Mouse (Mus musculus) embryonic fibroblast, embryonic 13.5 days (primary cell): ENCODE measurements around the gene Il20rb. TPM values are rescaled to one million over a fixed set of nuclear protein-coding genes. Genes with fewer than 3 reads are reported as not detected.
A peak's percentile ranks its signal among the peaks of the same experiment; 100 is the strongest.

Experiments used
- H3K27ac ChIP-seq: 2 replicates; pipeline ENCODE4 v1.5.1; 2012; ENCODE audit warnings: low read length, control low read depth, inconsistent platforms; ENCODE audit not compliant: insufficient read depth
- H3K4me1 ChIP-seq: 2 replicates; pipeline ENCODE4 v1.6.1; 2011; ENCODE audit warnings: low read length; ENCODE audit not compliant: control insufficient read depth, insufficient read depth
- H3K4me3 ChIP-seq: 2 replicates; pipeline ENCODE4 v1.5.1; 2011; ENCODE audit warnings: mild to moderate bottlenecking, control low read depth, low read length; ENCODE audit not compliant: insufficient read depth
- CTCF ChIP-seq: IDR thresholded peaks from 2 replicates; pipeline ENCODE4 v1.5.1; 2011; ENCODE audit warnings: mild to moderate bottlenecking, control low read depth, low read length, moderate library complexity, borderline replicate concordance; ENCODE audit not compliant: insufficient read depth
- POLR2A ChIP-seq: IDR thresholded peaks from 2 replicates; pipeline ENCODE4 v1.6.1; 2011; ENCODE audit warnings: low read depth, mild to moderate bottlenecking, control low read depth, low read length, moderate library complexity
- polyA plus RNA-seq: library from polyadenylated mRNA; stranded (reverse); fragments of >200 nt; gene quantifications from 2 replicates; pipeline ENCODE4 v1.2.4, GENCODE M21; 2011; ENCODE audit warnings: low read depth; ENCODE audit not compliant: missing spikeins, insufficient read length

Gene Il20rb
- polyA plus RNA-seq = 1.5 and 1.9 TPM in 2 replicates

DNA sequence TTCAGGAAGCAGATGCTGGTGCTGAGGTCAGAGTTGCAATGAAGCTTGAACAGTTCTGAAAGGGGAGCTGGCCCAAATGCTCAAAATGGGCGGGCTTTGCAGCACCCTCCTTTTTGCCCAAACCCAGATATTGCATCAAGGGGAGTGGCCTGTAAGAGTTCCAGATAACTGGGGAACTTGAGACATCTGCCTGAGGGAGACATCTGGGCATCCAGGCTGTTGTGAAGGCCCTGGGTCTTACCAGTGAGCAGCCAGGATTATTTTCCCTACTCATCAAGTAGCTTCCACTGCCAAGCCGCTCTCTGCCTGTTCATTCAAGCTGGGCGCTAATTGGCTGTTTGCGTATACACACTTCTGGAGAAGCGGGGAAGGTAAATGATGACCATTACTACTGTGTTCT lies at the start of gene Il20rb:
Gene Il20rb, minus strand, starts transcription at position 358 of the 400 bp plus-strand sequence.
- H3K27ac ChIP-seq = 0 out of 2 replicates have a peak within 1 kb of the TSS, but pooled peaks have one; percentile 82
- TF ChIP-seq POLR2A (no peak), CTCF (no peak)
- 0 out of 2 replicates have a peak, but pooled peaks cover 7% of the 10 kb centered on the region for H3K4me1 ChIP-seq
- no peak within 1 kb of the TSS for H3K4me3 ChIP-seq

DNA sequence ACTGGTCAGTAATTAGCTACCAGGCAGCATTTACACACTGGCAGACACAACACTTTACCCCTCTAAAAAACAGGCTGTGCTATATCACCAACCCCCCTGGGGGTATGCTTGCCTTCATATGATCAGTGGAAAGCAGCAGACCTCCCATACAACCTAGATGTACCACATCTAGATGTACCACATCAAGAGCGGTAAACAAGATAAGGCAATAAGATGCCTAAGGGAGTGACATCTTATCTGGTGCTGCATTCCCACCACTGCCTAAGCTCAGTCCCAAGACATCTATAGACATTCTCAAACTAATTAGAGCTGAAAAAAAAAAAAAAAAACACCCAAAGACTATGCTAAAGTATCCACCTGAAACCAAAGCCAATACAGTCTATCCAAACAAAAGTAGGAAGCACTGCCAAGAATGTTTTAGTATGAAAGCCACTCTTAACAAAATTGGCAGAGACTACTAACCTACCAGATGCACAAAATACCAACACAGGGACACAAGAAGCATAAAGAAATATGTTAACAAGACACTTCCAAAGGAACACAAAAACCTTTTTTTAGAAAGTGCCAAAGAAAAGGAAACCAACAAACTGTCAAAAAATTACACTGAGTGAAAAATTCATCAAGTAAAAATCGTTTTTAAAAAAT lies 49.2 kb upstream of the Il20rb start:
- TF ChIP-seq CTCF (no peak), POLR2A (no peak)
- H3K4me3 ChIP-seq = no peak overlapping the region
- peaks cover 2% of the 10 kb centered on the region; the same call in 1 of the 2 replicates for H3K4me1 ChIP-seq
- H3K27ac ChIP-seq = no peak overlapping the region; the same call in 1 of the 2 replicates

DNA sequence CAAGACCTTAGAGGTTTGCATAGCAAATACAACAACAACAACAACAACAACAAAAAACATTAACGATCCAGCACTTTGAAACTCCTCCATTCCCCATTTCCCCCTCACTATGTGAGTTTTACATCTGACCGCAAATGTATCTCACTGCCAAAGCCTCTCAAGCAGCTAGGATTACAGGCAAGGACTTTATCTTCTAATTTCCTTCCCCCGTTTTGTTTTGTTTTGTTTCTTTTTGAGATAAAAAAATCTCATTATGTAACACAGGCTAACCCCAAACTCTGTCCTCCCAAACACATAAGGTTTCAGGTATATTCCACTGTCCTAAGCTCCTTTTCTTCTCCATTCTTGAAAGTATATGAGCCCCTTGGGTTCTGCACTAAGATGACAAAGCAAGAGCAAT lies 48.1 kb upstream of the Il20rb start:
- TF ChIP-seq CTCF (no peak), POLR2A (no peak)
- H3K4me3 ChIP-seq = no peak overlapping the region
- peaks cover 5% of the 10 kb centered on the region; the same call in 1 of the 2 replicates for H3K4me1 ChIP-seq
- no peak overlapping the region for H3K27ac ChIP-seq

DNA sequence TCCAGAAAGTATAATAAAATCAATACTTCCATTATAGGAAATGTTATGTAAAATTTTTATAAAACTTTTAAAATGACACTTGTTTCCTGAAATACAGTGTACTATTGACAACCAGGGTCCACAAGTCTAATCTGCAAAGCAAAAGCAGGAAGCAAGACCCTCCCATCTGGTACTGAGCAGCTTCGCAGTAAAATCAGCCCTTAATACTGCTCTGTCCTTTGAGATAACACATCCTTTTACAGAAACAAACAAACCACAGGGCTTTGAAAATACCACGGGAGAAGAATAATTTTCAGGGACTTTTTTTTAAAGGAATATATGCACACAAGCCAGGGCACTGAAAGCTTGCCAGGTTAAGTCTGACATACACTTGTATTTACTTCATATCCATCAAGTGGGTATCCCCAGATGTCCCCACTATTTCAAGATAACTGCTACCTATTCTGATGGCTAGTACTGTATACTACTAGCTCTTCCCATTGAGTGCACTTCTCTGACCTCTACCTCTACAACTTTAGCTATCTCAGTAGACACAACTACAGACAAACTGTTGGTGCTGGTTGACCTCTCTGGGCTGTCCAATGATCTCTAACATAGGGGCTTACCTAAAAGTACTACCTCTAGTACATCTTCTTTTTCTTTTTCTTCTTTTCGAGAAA lies 46.4 kb upstream of the Il20rb start:
- TF ChIP-seq POLR2A (no peak), CTCF (no peak)
- Histone ChIP-seq H3K27ac (no peak overlapping the region), H3K4me1 (peaks cover 5% of the 10 kb centered on the region; the same call in 1 of the 2 replicates), H3K4me3 (no peak overlapping the region)

DNA sequence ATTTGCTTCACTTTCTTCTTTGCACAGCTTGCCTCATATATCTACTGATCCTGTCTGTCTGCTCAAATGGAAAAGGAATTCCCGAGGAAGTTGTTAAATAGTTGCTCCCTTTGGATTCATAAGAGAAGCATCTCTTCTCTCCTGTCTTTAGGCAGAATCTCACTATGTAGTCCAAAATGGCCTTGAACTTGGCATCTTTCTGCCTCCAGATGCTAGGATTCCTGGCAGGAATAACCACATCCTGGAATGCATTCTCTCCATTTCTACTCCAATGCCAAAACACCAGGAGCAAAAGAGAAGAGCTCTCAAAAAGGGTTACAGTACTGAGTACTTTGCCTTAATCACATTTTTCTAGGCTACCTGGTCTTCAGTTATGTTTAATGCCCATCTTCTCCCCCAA lies 44.7 kb upstream of the Il20rb start:
- peaks cover 5% of the 10 kb centered on the region; the same call in 1 of the 2 replicates for H3K4me1 ChIP-seq
- no peak overlapping the region for H3K27ac ChIP-seq
- TF ChIP-seq CTCF (no peak), POLR2A (no peak)
- H3K4me3 ChIP-seq = no peak overlapping the region

DNA sequence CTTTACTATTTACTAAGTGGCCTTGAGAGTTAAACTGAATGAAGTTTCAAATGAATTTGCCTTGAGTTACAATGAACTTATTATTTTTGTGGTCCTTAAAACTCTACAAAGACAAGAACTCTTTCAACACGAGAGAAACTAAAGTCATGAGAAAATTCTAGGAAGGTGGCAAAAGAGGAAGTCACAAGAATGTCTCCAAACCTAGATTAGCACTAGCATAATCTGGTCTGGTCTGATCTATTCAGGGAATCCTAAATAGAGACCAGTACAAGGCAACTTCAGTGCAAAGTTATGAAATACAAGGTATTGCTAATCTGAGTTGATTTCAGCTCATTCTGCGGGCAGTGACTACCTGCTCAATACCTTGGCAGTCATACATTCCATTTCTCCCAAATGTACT lies 38.6 kb upstream of the Il20rb start:
- no peak overlapping the region for H3K27ac ChIP-seq
- 0 out of 2 replicates have a peak, but pooled peaks cover 6% of the 10 kb centered on the region for H3K4me1 ChIP-seq
- H3K4me3 ChIP-seq = no peak overlapping the region
- TF ChIP-seq CTCF (no peak), POLR2A (no peak)

DNA sequence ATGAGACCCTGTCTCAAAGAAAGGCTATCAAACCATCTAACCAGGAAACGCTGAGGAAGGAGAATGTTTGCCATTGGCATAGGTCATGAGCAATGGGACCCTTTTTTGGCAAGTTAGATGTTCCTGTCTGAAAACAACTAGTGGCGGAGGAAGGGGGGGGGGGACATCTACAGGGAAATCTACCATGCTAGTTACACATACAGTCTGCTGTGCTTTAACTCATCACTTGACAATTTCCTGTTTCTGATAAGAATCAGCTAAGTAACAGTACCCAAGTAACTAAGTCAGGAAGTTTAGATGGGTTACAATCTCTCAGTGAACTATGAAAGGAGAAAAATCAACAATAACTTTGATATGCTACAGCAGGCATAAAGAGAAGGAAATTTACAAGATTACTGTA lies 35.4 kb upstream of the Il20rb start:
- Histone ChIP-seq H3K4me1 (0 out of 2 replicates have a peak, but pooled peaks cover 3% of the 10 kb centered on the region), H3K4me3 (no peak overlapping the region), H3K27ac (no peak overlapping the region)
- TF ChIP-seq POLR2A (no peak), CTCF (no peak)

DNA sequence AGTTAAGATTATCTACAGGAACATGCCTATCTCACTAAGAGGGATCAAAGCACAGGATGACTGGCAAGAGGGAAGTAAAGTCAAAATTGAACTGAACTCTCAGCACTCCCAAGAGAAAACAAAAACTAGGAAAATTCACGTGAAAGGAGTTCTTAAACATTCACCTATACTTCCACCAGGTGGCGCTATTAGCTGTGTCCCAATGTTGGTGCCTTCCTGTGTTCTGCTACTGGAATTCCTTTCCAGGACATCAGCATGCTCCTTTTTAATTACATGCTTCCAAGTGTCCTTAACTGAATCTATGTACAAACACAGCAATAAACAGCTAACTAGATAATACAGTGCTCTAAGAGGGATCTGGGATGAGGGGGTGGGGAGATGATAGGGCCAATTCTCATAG lies 34.0 kb upstream of the Il20rb start:
- H3K4me1 ChIP-seq = no peaks in the 10 kb centered on the region
- H3K4me3 ChIP-seq = no peak overlapping the region
- H3K27ac ChIP-seq = no peak overlapping the region
- TF ChIP-seq CTCF = no peak

DNA sequence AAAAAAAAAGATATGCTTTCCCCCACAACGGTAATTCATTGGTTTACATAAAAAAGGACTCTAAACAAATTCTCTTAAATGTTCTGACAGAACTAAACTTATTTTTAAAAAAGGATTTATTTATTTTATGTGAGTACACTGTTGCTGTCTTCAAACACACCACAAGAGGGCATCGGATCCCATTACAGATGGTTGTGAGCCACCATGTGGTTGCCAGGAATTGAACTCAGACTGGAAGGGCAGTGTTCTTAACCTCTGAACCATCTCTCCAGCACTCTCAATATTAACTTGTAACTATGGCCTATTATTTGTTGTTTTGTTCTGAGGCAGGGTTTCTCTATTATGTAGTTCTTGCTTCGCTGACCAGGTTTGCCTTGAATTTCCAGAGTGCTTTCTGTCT lies 33.4 kb upstream of the Il20rb start:
- no peak for TF ChIP-seq POLR2A
- TF ChIP-seq CTCF = no peak
- Histone ChIP-seq H3K4me1 (no peaks in the 10 kb centered on the region), H3K4me3 (no peak overlapping the region), H3K27ac (no peak overlapping the region)

DNA sequence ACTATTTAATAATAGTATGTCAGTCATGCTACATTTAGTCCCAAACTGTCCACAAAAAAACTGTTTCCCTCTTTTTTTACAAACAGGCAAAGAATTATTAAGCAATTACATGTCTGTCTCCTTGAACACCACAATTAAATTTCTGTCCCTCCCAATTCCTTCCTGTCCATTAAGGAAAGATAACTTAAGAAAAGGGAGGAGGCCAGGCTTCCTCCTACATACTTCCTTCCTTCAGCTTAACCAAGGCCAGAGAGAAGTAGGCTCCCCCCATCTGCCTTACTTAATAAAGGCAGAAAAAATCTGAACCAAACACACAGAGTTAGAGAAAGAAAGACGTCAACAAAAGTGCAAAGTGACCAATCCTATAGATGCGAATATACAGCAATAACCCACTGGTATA lies 21.0 kb upstream of the Il20rb start:
- no peaks in the 10 kb centered on the region; the same call in 1 of the 2 replicates for H3K4me1 ChIP-seq
- no peak for TF ChIP-seq CTCF
- TF ChIP-seq POLR2A = no peak
- no peak overlapping the region for H3K4me3 ChIP-seq
- no peak overlapping the region for H3K27ac ChIP-seq

DNA sequence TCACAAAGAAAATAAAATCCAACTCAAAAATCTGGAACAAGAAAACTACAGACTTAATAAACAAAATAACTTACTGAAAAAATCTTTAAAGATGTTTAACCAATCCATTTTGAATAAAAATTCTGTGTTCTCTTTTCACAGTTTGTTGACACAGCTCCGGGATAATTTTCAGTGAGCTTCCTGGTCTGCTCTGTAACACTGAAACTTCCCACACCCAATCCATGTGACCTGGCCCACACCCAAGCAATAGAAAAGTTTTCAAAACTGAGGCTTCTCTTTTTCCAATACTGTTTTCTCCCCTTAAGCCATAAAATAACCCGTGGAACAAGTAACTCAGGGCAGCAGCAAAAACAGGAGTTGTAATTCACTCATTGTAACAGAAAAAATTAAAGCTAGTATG lies 20.1 kb upstream of the Il20rb start:
- Histone ChIP-seq H3K4me1 (no peaks in the 10 kb centered on the region; the same call in 1 of the 2 replicates), H3K4me3 (no peak overlapping the region), H3K27ac (peak overlapping the region; percentile 24; the same call in 1 of the 2 replicates)
- TF ChIP-seq CTCF = no peak
- no peak for TF ChIP-seq POLR2A
